Mouse (Mus musculus): Measurements from ENCODE around the gene Gucd1. TPM values are rescaled to one million over a fixed set of nuclear protein-coding genes. Genes with fewer than 3 reads are reported as not detected.
"Not testable (repeated sequence)": the region's sequence is repeated elsewhere in the genome, so short reads cannot be mapped to it uniquely, and the experiment has no call there.

Gene Gucd1
- polyA plus RNA-seq, 1 experiment from 2014 or later: 19.6 TPM

DNA sequence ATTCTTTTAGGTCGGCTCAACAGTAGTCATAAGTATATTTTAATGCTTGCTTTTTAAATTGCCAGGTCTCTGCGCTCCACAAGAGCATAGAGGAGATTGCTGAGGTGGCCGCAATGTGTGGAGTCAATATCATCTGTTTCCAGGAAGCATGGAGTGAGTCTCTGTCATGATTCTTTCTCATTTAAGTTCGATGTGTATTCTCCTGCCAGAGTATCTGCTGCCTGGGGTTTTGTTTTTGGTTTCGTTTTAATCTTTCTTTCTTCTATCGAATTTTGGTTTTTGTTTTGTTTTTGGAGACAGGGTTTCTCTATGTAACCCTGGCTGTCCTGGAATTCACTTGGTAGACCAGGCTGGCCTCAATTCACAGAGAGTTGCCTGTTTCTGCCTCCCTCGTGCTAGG, 102.8 kb downstream of the Gucd1 start:
- Histone ChIP-seq H3K4me2 (no peak overlapping the region), H3K9me3 (no peaks in the 10 kb centered on the region), H3K36me3 (no peaks in the 10 kb centered on the region), H3K27ac (replicated peaks) (no peak overlapping the region), H3K4me3 (no peak overlapping the region), H3K27me3 (no peaks in the 10 kb centered on the region), H3K4me1 (replicated peaks) (peaks cover 15% of the 10 kb centered on the region), H3K9ac (no peak overlapping the region)
- ATAC-seq (ENCODE audit: low read depth): no peak
- WGBS: 92% methylated on average over 7 of the region's 7 CpGs

DNA sequence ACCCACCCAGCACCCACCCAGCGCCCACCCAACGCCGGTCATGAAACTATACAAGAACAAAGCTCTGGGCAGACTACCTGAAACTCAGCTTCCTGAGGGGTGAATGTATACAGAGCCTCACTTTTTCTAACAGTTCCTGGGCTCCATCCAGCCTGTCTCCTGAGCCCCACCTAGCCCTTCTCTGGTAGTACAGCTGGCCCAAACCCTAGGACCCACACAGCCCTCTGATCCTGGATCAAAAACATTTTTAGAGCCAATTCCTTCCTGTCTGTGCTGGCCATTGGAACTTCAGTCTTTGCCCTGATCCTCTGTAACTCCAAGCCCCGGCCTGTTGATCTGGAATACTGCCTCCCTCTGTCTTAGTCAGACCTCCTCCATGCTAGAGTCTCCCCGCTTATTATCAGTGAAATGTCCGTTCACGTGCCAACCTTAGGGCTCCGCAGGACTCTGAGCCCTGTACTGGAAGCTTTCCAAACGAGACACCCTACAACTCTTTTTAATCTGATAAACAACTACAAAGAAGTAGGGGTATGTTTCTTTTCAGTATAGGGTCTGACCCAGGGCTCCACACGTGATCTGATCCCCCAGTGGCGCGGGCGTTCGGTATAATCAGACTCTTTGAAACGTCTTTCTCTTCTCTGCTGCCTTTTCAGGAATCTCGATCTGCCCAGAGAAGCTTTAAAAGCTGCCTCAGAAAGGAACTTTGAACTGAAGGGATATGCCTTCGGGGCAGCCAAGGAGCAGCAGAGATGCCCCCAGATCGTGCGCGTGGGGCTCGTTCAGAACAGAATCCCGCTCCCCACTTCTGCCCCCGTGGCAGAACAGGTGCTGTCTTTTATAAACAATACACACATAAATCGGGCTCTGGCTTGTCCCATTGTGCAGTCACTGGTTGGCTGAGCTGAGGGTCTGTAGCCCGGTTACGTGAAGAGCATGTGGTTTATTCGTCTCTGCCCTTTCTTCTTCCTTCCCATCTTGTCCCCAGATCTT, 105.4 kb downstream of the Gucd1 start:
- Histone ChIP-seq H3K9ac (peak overlapping the region; percentile 45; the same call in 1 of the 2 replicates), H3K4me3 (no peak overlapping the region), H3K27me3 (no peaks in the 10 kb centered on the region), H3K4me2 (peak overlapping the region; percentile 24), H3K9me3 (no peaks in the 10 kb centered on the region), H3K36me3 (no peaks in the 10 kb centered on the region), H3K27ac (replicated peaks) (no peak overlapping the region), H3K4me1 (replicated peaks) (peaks cover 15% of the 10 kb centered on the region)
- 58% methylated on average over 27 of the region's 27 CpGs for WGBS
- ATAC-seq (ENCODE audit: low read depth): no peak

DNA sequence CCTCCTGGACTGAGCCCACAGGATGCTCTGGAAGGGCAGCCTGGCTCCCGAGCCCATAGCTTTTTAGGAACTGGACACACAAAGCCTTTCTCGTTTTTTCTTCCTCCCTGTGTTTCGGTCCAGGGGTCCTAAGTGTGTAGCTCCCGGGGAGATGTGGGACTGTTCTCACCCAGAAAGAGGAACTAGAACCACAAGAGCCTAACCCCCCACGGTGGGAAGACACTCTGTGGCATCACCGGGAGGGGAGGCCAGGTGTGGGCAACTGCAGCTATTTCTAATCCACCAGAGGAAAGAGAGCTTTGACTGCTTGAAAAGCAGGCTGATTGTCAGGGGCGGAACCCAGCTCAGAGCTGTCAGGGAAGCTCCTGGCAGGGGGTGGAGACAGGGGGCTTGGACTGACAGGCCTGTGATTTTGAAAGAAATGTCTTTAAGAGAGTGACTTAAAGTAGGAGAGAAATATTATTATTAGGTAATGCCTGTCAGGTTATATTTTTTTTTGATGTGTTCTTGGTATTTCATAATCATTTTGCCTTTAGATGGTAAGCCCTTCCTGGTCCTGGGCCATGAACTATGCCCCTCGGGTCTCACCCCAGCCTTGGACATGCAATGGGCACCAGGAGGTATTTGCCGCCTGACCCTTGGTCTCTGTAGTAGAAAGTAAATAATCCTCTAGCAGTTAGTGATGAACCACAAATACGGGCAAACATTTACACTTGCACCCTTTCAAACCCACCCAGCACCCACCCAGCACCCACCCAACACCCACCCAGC, 106.2 kb downstream of the Gucd1 start:
- not testable (repeated sequence) for H3K36me3 ChIP-seq; H3K27me3 ChIP-seq; H3K4me2 ChIP-seq; H3K9ac ChIP-seq; H3K27ac ChIP-seq (replicated peaks); H3K9me3 ChIP-seq; ATAC-seq (ENCODE audit: low read depth); H3K4me3 ChIP-seq
- 46% methylated on average over 10 of the region's 10 CpGs for WGBS
- H3K4me1 ChIP-seq (replicated peaks): peaks cover 15% of the 10 kb centered on the region

DNA sequence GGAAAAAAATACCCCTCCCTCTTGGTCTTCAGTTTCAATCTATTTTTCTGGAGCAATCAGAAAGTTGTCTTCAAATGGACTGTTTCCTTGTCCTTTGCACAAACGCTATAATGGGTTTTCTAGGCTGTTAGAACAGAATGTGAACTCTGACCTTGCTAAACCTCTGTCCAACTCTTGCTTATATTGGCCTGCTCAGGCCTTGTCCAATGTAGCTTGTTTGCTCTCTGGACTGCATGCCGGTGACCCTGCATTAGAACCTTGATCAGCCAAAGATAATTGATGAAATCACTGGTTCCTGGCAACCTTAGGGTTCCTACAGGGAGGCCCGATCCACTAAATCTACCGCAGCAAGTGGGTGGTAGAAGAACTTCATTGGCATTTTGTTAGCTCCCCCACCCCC, 110.0 kb downstream of the Gucd1 start:
- WGBS: 85% methylated on average over 4 of the region's 4 CpGs
- no peaks in the 10 kb centered on the region for H3K36me3 ChIP-seq
- no peak for ATAC-seq (ENCODE audit: low read depth)

DNA sequence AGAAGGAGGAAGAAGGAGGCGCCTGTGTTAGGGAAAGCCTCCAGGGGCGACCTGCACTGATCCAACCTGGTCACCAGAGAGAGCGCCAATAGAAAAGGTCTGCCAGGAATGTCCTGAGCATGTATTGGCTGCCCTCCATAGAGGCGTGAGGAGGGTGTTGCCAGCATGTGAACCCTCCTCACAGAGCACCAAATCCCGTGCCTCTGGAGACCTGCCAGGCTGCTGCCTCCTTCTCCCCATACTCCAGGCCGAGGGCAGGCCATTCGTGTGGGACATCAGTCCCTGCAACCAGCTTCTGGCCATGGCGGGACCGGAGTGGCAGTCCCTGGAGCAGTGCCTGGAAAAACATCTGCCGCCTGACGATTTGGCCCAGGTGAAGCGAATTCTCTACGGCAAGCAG, 111.0 kb downstream of the Gucd1 start:
- ATAC-seq (ENCODE audit: low read depth): no peak

More for the DNA sequence above, 110.0 kb downstream of the Gucd1 start:
- Histone ChIP-seq H3K9ac (no peak overlapping the region), H3K27me3 (no peaks in the 10 kb centered on the region), H3K4me3 (no peak overlapping the region), H3K4me2 (no peak overlapping the region), H3K9me3 (no peaks in the 10 kb centered on the region), H3K4me1 (replicated peaks) (peaks cover 11% of the 10 kb centered on the region), H3K27ac (replicated peaks) (no peak overlapping the region)

DNA sequence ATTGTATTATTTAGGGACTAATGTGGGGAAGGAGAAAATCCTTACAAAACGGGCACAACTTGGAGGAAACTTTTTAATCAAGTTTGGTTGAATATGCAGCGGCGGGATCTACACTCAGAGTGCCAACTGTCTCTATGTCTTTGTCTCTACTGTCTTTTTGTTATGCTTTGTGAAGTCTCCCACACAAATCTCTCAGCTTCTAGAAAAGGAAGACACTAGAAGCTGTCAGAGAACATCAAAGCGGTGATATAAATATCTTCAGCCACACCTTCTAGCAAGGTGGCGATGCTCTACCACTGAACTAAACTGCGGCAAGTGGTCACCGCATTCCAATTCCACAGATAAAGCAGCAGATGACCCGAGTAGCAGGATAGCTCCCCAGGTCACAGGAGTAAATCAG, 111.9 kb downstream of the Gucd1 start:
- Histone ChIP-seq H3K4me2 (no peak overlapping the region), H3K4me1 (replicated peaks) (no peaks in the 10 kb centered on the region), H3K27me3 (no peaks in the 10 kb centered on the region), H3K27ac (replicated peaks) (no peak overlapping the region), H3K4me3 (no peak overlapping the region), H3K9ac (no peak overlapping the region), H3K9me3 (no peaks in the 10 kb centered on the region), H3K36me3 (no peaks in the 10 kb centered on the region)
- no peak for ATAC-seq (ENCODE audit: low read depth)
- WGBS: 90% methylated on average over 8 of the region's 8 CpGs

More for the DNA sequence above, 111.0 kb downstream of the Gucd1 start:
- no peak overlapping the region for H3K27ac ChIP-seq (replicated peaks)
- WGBS: 53% methylated on average over 13 of the region's 13 CpGs
- no peak overlapping the region for H3K9ac ChIP-seq
- no peaks in the 10 kb centered on the region for H3K27me3 ChIP-seq
- H3K4me3 ChIP-seq: no peak overlapping the region
- no peaks in the 10 kb centered on the region for H3K36me3 ChIP-seq
- H3K4me1 ChIP-seq (replicated peaks): peaks cover 3% of the 10 kb centered on the region
- no peaks in the 10 kb centered on the region for H3K9me3 ChIP-seq
- H3K4me2 ChIP-seq: no peak overlapping the region

DNA sequence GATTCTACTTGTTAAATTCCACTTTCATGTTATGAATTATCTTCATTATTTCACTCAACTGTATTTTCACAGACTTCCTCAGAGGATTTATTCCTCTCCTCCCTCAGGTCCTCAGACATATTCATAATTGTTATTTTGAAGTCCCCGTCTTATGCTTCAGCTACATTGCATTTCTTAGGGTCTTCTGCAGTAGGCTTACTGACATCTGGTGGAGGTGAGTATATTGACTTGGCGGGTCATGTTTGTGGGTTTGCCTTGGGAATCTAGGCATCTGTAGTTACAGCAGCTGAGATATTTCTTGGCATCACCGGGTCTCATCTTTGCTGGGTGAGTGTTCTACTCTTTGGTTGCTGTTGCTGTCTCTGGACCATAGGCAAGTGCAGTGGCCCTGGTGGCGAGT, 116.8 kb downstream of the Gucd1 start, which contains the start of gene Upb1:
Upb1 (plus strand) TSS at position 158 of the 400 bp plus-strand sequence.
- Histone ChIP-seq H3K4me3 (no peak within 1 kb of the TSS), H3K4me2 (no peak within 1 kb of the TSS), H3K9me3 (no peaks in the 10 kb centered on the region), H3K9ac (no peak within 1 kb of the TSS), H3K27me3 (no peaks in the 10 kb centered on the region), H3K4me1 (replicated peaks) (0 out of 2 replicates have a peak, but pooled peaks cover 10% of the 10 kb centered on the region), H3K27ac (replicated peaks) (no peak within 1 kb of the TSS), H3K36me3 (no peaks in the 10 kb centered on the region)
- WGBS: 89% methylated on average over 4 of the region's 4 CpGs
- ATAC-seq (ENCODE audit: low read depth): no peak

DNA sequence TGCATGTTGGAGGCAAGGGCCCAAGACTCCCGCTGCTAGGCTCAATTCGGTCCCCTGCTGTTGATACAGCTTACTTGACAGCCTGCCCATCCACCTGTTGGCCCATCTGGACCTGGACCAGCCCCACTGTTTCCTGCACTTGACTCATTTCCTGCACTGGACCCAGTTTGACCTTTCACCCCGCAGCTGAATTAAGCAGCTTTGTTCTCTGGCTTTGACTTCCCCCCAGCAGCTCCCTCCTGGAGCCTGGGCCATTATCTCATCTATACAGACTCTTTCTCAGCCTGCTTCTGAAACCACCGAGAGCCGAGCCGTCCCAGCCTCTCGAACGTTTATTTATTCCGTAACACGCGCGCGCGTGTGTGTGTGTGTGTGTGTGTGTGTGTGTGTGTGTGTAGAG, 120.8 kb downstream of the Gucd1 start:
- Histone ChIP-seq H3K27ac (replicated peaks) (no peak overlapping the region), H3K36me3 (no peaks in the 10 kb centered on the region)
- WGBS: 50% methylated on average over 14 of the region's 14 CpGs

DNA sequence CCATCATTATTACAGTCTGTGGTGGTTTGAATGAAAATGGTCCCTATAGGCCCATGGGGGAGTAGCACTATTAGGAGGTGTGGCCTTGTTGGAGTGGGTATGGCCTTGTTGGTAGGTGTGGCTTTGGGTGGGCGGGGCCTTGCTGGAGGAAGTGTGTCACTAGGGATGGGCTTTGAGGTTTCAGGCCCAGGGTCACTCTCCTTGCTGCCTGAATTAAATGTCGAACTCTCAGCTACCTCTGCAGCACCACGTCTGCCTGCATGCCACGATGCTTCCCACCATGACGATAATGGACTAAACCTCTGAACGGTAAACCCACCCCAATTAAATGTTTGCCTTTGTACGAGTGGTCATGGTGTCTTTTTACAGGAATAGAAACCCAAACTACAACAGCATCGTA, 123.0 kb downstream of the Gucd1 start:
- Histone ChIP-seq H3K4me2 (no peak overlapping the region), H3K27me3 (no peaks in the 10 kb centered on the region)
- 88% methylated on average over 8 of the region's 8 CpGs for WGBS

More for the DNA sequence above, 120.8 kb downstream of the Gucd1 start:
- 0 out of 2 replicates have a peak, but pooled peaks cover 10% of the 10 kb centered on the region for H3K4me1 ChIP-seq (replicated peaks)
- H3K9me3 ChIP-seq: no peaks in the 10 kb centered on the region
- H3K9ac ChIP-seq: no peak overlapping the region
- no peak overlapping the region for H3K4me3 ChIP-seq
- 0 out of 2 replicates have a peak, but pooled peaks have one; percentile 43 for ATAC-seq (ENCODE audit: low read depth)
- H3K27me3 ChIP-seq: no peaks in the 10 kb centered on the region
- no peak overlapping the region for H3K4me2 ChIP-seq

DNA sequence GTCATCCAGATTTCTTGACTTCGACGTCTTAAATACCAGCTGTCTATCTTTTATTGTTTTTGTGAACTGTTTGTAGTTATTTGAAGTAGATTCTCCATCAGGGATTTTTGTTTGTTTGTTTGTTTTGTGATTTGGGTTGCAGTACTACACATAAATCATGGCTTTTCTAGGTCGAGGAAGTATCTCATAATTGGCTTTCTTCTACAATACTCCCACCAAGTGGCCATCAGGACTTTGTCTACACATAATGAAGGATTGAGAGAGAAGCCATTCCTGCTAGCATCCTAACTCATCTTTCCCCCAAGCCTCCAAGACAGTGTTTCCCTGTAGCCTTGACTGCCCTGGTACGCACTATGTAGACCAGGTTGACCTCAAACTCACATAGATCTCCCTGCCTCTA, 126.9 kb downstream of the Gucd1 start:
- no peak overlapping the region for H3K4me3 ChIP-seq
- no peaks in the 10 kb centered on the region for H3K27me3 ChIP-seq
- no peaks in the 10 kb centered on the region; the same call in 1 of the 2 replicates for H3K9me3 ChIP-seq
- 92% methylated on average over 4 of the region's 4 CpGs for WGBS
- no peak overlapping the region for H3K27ac ChIP-seq (replicated peaks)
- no peaks in the 10 kb centered on the region for H3K36me3 ChIP-seq
- no peak overlapping the region for H3K9ac ChIP-seq
- ATAC-seq (ENCODE audit: low read depth): no peak
- H3K4me1 ChIP-seq (replicated peaks): no peaks in the 10 kb centered on the region
- no peak overlapping the region for H3K4me2 ChIP-seq

More for the DNA sequence above, 123.0 kb downstream of the Gucd1 start:
- ATAC-seq (ENCODE audit: low read depth): no peak
- Histone ChIP-seq H3K27ac (replicated peaks) (no peak overlapping the region), H3K4me3 (no peak overlapping the region), H3K36me3 (no peaks in the 10 kb centered on the region), H3K9ac (no peak overlapping the region), H3K4me1 (replicated peaks) (0 out of 2 replicates have a peak, but pooled peaks cover 10% of the 10 kb centered on the region), H3K9me3 (no peaks in the 10 kb centered on the region)

DNA sequence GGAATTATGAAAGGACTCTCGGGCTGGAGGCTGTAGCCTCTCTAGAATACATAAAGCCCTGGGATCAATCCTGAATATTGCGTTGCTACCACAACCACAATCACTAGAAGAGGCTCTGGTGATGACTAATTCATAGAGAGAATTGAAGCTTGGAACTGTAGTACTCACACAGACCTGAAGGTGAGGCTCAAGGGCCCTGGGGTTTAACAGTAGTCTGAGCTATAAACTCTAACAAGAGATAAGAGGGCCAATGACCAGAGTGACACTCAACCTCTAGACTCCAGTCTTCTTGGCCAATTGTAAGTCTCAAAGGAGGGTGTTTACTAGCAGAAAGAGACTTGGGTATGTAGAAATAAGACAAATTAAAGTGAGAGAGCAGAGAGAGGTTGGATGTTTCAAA, 127.6 kb downstream of the Gucd1 start:
- no peak overlapping the region for H3K4me2 ChIP-seq
- H3K36me3 ChIP-seq: no peaks in the 10 kb centered on the region
- H3K27me3 ChIP-seq: no peaks in the 10 kb centered on the region
- no peak overlapping the region for H3K27ac ChIP-seq (replicated peaks)
- H3K4me3 ChIP-seq: no peak overlapping the region
- no peak for ATAC-seq (ENCODE audit: low read depth)
- H3K9me3 ChIP-seq: no peaks in the 10 kb centered on the region; the same call in 1 of the 2 replicates
- H3K4me1 ChIP-seq (replicated peaks): no peaks in the 10 kb centered on the region
- WGBS: 92% methylated on average over 2 of the region's 2 CpGs
- no peak overlapping the region for H3K9ac ChIP-seq

DNA sequence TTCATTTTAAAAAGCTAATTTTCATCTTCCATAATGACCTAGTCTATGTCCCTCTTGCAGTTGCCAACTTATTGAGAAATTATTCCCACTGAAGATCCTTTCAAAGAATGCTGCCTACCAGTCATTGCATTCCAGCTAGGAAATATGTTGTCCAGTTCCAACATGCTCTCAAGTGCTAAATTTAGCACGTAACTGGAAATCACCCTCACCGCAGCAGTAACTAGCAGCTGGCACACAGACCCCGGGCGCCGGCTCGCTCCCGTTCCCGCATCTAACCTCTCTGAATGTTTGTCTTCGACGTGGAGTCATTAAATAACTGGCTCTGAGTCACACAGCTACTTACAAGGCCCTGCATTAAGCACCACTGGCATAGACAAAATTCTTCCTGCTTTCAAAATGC, 139.1 kb downstream of the Gucd1 start:
- Histone ChIP-seq H3K9ac (no peak overlapping the region), H3K4me2 (no peak overlapping the region), H3K4me1 (replicated peaks) (no peaks in the 10 kb centered on the region), H3K36me3 (no peaks in the 10 kb centered on the region), H3K9me3 (no peaks in the 10 kb centered on the region), H3K27ac (replicated peaks) (no peak overlapping the region), H3K4me3 (no peak overlapping the region), H3K27me3 (no peaks in the 10 kb centered on the region)
- ATAC-seq (ENCODE audit: low read depth): no peak
- WGBS: 79% methylated on average over 10 of the region's 10 CpGs

All from neural tube, embryonic 13.5 days (tissue).